Mouse (Mus musculus): ENCODE results near the gene Pth2r. TPM values are rescaled to one million over a fixed set of nuclear protein-coding genes. Genes with fewer than 3 reads are reported as not detected.

Gene Pth2r
- total and polyA plus RNA-seq, 2 experiments from 2014 or later = 1.5 to 2.1 TPM

DNA sequence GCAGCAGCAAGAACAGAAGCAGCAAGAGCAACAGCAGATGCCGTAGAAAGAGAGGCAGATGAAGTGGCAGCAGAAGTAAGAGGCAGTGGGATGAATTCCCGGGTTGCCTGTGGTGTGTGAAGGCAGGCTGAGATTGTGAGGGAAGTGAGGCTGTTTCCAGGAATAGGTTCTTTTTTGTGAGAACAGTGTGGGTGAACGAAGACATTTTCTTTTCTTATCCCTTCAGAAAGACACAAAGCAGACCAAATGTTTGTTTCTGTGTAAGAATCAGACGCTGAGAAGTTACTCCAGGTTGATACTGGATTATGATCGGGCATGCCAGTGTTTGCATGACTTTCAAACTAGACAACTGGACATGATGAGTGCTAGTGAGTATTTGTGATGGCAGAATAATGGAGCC, 52.2 kb downstream of the Pth2r start:
- no peak for TF ChIP-seq CTCF (IDR thresholded peaks at IDR 0.05)
- Histone ChIP-seq H3K27ac (ENCODE audit: low read depth, low read length) (no peak overlapping the region), H3K9me3 (ENCODE audit: low read length) (no peaks in the 10 kb centered on the region), H3K4me1 (ENCODE audit: insufficient read depth, low read length) (no peaks in the 10 kb centered on the region), H3K4me3 (ENCODE audit: low read depth, low read length) (no peak overlapping the region), H3K9ac (replicated peaks; ENCODE audit: low read length, poor library complexity, severe bottlenecking) (no peak overlapping the region), H3K4me2 (ENCODE audit: low read depth, low read length, poor library complexity, severe bottlenecking) (no peak overlapping the region), H3K36me3 (ENCODE audit: insufficient read depth, low read length) (no peaks in the 10 kb centered on the region), H3K27me3 (ENCODE audit: insufficient read depth, low read length) (no peaks in the 10 kb centered on the region)
- DNase-seq (ENCODE audit: low spot score) (no peak), ATAC-seq (ENCODE audit: low FRiP score) (no peak)
- 91% methylated on average over 5 of the region's 5 CpGs for WGBS

- H3K36me3 ChIP-seq (ENCODE audit: insufficient read depth, low read length) = no peaks in the 10 kb centered on the region
- whole genome bisulfite sequencing = 82% methylated on average over 2 of the region's 2 CpGs
- no peaks in the 10 kb centered on the region for H3K4me1 ChIP-seq (ENCODE audit: insufficient read depth, low read length)
- TF ChIP-seq CTCF (IDR thresholded peaks at IDR 0.05) = no peak
- H3K27me3 ChIP-seq (ENCODE audit: insufficient read depth, low read length) = no peaks in the 10 kb centered on the region
- no peak overlapping the region for H3K9ac ChIP-seq (replicated peaks; ENCODE audit: low read length, poor library complexity, severe bottlenecking)
- no peak for ATAC-seq (ENCODE audit: low FRiP score)
- no peak overlapping the region for H3K27ac ChIP-seq (ENCODE audit: low read depth, low read length)
- no peak overlapping the region for H3K4me3 ChIP-seq (ENCODE audit: low read depth, low read length)
- DNase-seq (ENCODE audit: low spot score) = no peak
- H3K4me2 ChIP-seq (ENCODE audit: low read depth, low read length, poor library complexity, severe bottlenecking) = no peak overlapping the region
- no peaks in the 10 kb centered on the region for H3K9me3 ChIP-seq (ENCODE audit: low read length)
Observed at GRCm38 (mm10) chr1:65337768-65338167, 55.9 kb downstream of the Pth2r start.

- ATAC-seq (ENCODE audit: low FRiP score) (no peak), DNase-seq (ENCODE audit: low spot score) (peak; percentile 66)
- WGBS = 42% methylated on average over 2 of the region's 2 CpGs
- H3K9me3 ChIP-seq (ENCODE audit: low read length) = no peaks in the 10 kb centered on the region
- no peak overlapping the region for H3K4me3 ChIP-seq (ENCODE audit: low read depth, low read length)
- H3K27ac ChIP-seq (ENCODE audit: low read depth, low read length) = no peak overlapping the region
- no peak overlapping the region for H3K4me2 ChIP-seq (ENCODE audit: low read depth, low read length, poor library complexity, severe bottlenecking)
- TF ChIP-seq CTCF (IDR thresholded peaks at IDR 0.05) = no peak
- H3K27me3 ChIP-seq (ENCODE audit: insufficient read depth, low read length) = no peaks in the 10 kb centered on the region
- no peak overlapping the region for H3K9ac ChIP-seq (replicated peaks; ENCODE audit: low read length, poor library complexity, severe bottlenecking)
- H3K36me3 ChIP-seq (ENCODE audit: insufficient read depth, low read length) = no peaks in the 10 kb centered on the region
- H3K4me1 ChIP-seq (ENCODE audit: insufficient read depth, low read length) = no peaks in the 10 kb centered on the region
Observed at GRCm38 (mm10) chr1:65340240-65340639, 58.4 kb downstream of the Pth2r start.

DNA sequence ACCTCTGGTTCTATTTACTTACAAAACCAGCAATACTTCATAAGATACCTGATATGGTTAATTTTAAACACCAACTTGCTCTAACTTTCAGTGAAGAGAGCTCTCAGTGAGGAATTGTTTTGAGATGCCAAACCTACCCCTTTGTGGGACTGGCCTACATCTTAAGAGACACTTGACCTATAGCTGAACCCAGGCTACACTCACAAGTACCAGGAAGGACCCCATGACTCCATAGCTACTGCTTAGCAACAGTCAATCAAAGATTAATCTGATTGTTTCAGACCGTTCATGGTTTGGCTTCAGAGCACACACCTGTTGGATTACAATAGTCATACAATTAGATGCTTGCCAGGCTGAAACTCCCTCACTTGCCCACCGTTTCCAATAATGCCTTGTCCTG, 71.1 kb downstream of the Pth2r start:
- H3K27me3 ChIP-seq (ENCODE audit: insufficient read depth, low read length) = no peaks in the 10 kb centered on the region
- no peak for DNase-seq (ENCODE audit: low spot score)
- H3K27ac ChIP-seq (ENCODE audit: low read depth, low read length) = no peak overlapping the region
- H3K36me3 ChIP-seq (ENCODE audit: insufficient read depth, low read length) = no peaks in the 10 kb centered on the region
- H3K4me3 ChIP-seq (ENCODE audit: low read depth, low read length) = no peak overlapping the region
- H3K9me3 ChIP-seq (ENCODE audit: low read length) = no peaks in the 10 kb centered on the region
- H3K4me2 ChIP-seq (ENCODE audit: low read depth, low read length, poor library complexity, severe bottlenecking) = no peak overlapping the region
- TF ChIP-seq CTCF (IDR thresholded peaks at IDR 0.05) = no peak
- no peak for ATAC-seq (ENCODE audit: low FRiP score)
- 21% methylated on average over 2 of the region's 2 CpGs for WGBS
- H3K9ac ChIP-seq (replicated peaks; ENCODE audit: low read length, poor library complexity, severe bottlenecking) = no peak overlapping the region
- H3K4me1 ChIP-seq (ENCODE audit: insufficient read depth, low read length) = no peaks in the 10 kb centered on the region

GRCm38 (mm10) chr1:65354153-65354552, 72.3 kb downstream of the Pth2r start:
- H3K36me3 ChIP-seq (ENCODE audit: insufficient read depth, low read length) = no peaks in the 10 kb centered on the region
- DNase-seq (ENCODE audit: low spot score) = no peak
- TF ChIP-seq CTCF (IDR thresholded peaks at IDR 0.05) = no peak
- no peaks in the 10 kb centered on the region for H3K27me3 ChIP-seq (ENCODE audit: insufficient read depth, low read length)
- H3K4me1 ChIP-seq (ENCODE audit: insufficient read depth, low read length) = no peaks in the 10 kb centered on the region
- no peak overlapping the region for H3K27ac ChIP-seq (ENCODE audit: low read depth, low read length)
- no peak overlapping the region for H3K4me2 ChIP-seq (ENCODE audit: low read depth, low read length, poor library complexity, severe bottlenecking)
- no peak overlapping the region for H3K4me3 ChIP-seq (ENCODE audit: low read depth, low read length)
- H3K9me3 ChIP-seq (ENCODE audit: low read length) = no peaks in the 10 kb centered on the region
- no peak overlapping the region for H3K9ac ChIP-seq (replicated peaks; ENCODE audit: low read length, poor library complexity, severe bottlenecking)
- ATAC-seq (ENCODE audit: low FRiP score) = no peak

DNA sequence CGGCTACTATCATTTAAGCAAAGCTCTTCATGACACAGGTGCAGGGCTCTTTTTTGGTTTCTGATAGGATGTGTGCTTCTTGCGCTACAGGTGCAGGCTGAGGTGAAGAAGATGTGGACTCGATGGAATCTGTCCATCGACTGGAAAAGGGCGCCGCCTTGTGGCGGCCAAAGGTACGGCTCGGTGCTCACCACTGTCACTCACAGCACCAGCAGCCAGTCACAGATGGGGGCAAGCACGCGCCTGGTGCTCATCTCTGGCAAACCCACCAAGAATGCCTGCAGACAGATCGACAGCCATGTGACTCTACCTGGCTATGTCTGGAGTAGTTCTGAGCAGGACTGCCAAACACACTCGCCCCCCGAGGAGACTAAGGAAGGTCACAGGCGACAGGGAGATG, 106.5 kb downstream of the Pth2r start:
- Histone ChIP-seq H3K9ac (replicated peaks; ENCODE audit: low read length, poor library complexity, severe bottlenecking) (no peak overlapping the region), H3K27me3 (ENCODE audit: insufficient read depth, low read length) (no peaks in the 10 kb centered on the region), H3K27ac (ENCODE audit: low read depth, low read length) (no peak overlapping the region), H3K4me2 (ENCODE audit: low read depth, low read length, poor library complexity, severe bottlenecking) (no peak overlapping the region), H3K36me3 (ENCODE audit: insufficient read depth, low read length) (no peaks in the 10 kb centered on the region), H3K4me1 (ENCODE audit: insufficient read depth, low read length) (no peaks in the 10 kb centered on the region), H3K9me3 (ENCODE audit: low read length) (no peaks in the 10 kb centered on the region), H3K4me3 (ENCODE audit: low read depth, low read length) (no peak overlapping the region)
- ATAC-seq (ENCODE audit: low FRiP score) (no peak), DNase-seq (ENCODE audit: low spot score) (peak; percentile 3)
- WGBS = 38% methylated on average over 15 of the region's 15 CpGs
- TF ChIP-seq CTCF (IDR thresholded peaks at IDR 0.05) = peak; percentile 57
